Mouse (Mus musculus) left cerebral cortex, adult 18-20 months (tissue): ENCODE measurements around the gene Ddx27. TPM values are rescaled to one million over a fixed set of nuclear protein-coding genes. Genes with fewer than 3 reads are reported as not detected.

Experiments used
- DNase-seq, 2 experiments: peaks; one replicate each; pipeline ENCODE4 v3.0.0; 2021 to 2022; ENCODE audit warnings: low spot score in 2 of 2, mixed read lengths in 1 of 2
- total RNA-seq, 2 experiments: library from RNA; stranded (reverse); gene quantifications; 2 replicates each; pipeline ENCODE4 v1.2.3; 2021

The Ddx27 gene
- total RNA-seq, 2 experiments from 2014 or later: 27.8 to 28.6 TPM

- peak; percentile 77 to 90 for DNase-seq
Measured at GRCm38 (mm10) chr2:167062497-167062911, 47.5 kb downstream of the Ddx27 start.

GRCm38 (mm10) chr2:167062965-167063880 is 48.2 kb downstream of the Ddx27 start, which contains the start of gene Znfx1:
Znfx1 (minus strand) TSS chr2:167063015.
- DNase-seq: peak; percentile 94

DNA sequence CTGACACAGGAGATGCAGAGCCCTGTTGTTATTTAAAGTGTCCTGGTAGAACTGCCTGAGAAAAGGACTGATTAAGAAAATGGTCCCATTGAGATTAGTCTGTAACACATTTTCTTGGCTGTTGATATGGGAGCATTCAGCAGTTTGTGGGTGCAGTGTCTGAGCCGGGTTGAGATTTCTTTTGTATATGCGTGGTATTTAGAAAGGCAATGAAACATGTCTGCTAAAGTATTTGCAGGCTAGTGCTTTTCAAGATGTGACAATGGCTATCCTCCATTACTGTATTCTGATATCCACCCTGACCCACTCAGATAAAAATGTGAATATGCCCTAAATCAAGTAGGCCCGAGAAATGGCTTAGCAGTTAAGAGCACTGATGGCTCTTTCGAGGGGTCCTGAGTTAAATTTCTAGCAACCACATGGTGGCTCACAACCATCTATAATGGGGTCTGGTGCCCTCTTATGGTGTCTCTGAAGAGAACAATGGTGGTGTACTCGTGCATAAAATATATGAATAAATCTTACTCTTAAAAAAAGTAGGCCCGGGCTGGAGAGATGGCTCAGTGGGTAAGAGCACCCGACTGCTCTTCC is 49.0 kb downstream of the Ddx27 start:
- no peak for DNase-seq

DNA sequence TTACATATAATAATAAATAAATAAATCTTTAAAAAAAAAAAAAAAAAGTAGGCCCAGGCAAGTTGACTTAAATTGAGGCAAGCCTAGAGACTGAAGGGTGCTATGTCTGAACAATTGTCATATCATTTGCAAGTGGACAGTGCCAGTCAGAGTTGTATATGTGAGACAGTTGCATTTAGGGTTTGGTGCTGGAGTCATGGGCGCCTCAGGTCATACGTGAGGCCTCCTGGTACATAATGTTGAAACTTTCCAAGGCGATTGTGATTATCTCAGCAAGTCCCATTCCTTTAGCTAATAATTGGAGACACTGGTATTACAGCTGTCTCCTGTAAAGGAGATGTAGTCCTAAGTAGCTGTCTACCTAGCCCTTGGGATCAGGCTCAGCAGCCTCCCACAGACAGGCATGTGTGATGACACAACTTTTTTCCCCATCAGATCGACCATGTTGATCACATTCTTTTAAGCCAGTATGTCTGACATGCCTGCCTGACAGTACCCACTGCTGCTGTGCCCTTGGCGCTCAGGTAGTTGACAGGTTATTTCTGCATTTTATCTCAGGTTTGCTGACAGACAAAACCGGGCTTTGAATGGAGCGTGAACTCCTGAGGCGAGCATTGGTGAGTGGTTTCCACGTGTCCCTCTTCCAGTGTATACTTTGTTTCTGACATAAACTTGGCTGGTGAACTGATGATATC is 49.8 kb downstream of the Ddx27 start:
- no peak for DNase-seq

- no peak for DNase-seq
Measured at GRCm38 (mm10) chr2:167066031-167066430, 51.0 kb downstream of the Ddx27 start.

DNA sequence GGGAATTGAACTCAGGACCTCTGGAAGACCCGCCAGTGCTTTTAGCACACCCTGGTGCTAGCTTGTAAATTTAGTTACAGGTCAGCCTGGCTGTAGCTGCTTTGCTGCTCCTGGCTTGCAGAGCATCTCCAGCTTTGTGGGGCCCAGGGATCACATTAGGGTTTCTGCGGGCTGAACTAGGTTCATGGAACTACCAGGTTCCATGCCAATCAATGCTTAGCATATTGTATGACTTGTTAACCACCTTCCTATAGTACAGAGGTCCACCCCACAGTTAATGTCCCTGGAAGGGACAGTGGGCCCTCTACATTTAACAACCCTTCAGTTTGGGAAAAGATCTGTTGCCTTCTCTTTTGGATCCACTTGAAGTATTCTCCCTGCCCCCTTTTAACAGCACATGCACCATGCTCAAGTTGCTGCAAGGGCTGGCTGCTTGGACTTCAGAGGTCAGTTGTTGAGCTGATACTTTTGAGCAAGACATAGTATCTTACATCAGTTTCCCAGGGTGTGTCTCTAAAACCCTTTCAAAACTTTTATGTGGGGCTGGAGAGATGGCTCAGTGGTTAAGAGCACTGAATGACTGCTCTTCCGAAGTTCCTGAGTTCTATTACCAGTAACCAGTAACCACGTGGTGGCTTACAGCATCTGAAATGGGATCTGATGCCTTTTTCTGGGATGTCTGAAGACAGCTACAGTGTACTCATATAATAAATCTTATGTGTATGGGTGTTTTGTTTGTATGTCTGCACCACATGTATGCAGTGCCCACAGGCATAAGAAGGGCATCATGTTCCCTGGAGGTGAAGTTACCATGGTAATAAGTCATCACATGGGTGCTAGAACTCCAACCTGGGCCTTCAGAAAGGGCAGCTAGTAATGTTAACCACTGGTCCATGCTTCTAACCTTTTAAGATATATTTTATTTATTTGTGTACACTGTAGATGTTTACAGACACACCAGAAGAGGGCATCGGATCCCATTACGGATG is 51.8 kb downstream of the Ddx27 start:
- DNase-seq: no peak

DNA sequence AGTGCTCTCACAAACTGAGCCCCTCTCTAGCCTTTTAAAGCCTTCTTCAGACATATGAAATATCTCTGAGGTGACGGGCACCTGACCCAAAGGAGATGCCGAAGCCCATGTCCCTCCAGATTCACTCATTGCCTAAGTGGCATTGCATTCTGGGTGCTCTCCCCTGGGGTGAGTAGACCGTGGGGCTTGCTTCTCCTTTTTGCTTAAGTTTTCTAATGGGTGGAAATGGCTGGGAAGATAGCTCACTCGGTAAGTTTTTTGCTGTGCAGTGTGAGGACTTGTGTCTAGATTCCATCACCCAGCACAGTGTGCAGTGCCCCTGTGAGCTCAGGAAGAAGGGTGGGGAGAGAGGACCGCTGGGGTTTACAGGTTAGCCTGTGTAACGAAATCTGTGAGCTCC is 52.6 kb downstream of the Ddx27 start:
- DNase-seq: no peak

GRCm38 (mm10) chr2:167070341-167070740 is 55.3 kb downstream of the Ddx27 start:
- no peak for DNase-seq

GRCm38 (mm10) chr2:167071266-167071640 is 56.3 kb downstream of the Ddx27 start:
- no peak for DNase-seq

DNA sequence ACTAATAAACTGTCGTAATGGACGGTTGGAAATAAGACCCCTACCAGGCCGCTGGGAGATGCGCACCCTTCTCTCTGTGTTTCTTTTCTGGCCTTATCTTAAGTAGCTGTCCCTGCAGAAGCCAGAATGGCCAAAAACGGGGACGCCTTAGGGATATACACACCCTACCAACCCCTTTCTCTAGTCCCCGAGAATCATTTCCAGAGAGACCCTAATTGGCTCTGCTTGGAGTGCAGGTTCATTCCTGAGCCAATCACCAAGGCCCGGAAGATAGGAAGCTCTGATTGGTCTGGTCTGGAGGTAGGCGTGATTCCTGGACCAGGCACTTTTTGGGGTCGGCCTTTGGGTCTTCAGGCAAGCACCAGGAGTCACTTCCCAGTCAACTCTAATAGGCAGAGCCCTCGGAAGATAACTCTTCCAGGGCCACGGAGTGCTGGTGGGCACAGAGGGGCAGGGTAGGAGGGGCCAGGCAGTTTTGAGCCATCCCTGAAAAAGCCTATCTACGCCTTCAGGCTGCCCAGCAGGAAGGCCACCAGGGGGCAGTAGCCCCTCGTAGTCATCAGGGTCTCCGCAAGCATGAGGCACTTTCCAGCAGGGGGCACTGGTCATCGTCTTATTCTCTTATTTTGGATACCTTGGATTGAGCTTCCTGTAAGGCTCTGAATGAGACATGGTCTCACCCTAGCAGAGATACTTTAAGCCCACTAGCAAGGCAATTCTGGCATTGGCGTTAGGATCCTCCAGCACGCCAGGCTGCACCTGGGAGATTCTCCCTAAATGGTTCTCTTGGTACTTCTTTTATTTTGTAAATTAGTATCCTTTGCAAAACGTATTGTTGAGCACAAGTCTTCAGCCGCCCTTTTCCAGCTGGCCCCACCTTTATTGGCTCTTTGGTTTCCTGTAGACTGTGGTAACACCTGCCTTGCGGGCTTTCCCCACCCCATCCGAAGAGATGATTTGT is 56.9 kb downstream of the Ddx27 start:
- DNase-seq: peak; percentile 97 to 99

GRCm38 (mm10) chr2:167074587-167074986 is 59.6 kb downstream of the Ddx27 start:
- no peak for DNase-seq

DNA sequence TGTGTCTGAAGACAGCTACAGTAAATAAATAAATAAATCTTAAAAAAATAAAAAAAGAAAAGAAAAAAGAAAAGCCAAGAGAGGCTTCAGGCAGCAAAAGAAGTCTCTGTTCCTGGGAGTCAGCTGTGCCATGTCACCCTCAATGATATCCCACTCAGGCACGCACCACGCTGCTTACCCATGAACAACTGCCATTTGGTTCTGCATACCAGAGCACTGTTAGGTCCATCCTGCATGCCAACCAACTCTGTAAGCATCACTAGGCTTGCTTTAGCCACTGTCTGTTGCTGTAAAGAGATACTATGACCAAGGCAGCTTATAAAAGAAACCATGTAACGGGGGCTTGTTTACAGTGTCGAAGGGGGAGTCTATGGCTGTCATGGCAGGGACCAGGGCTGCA is 61.4 kb downstream of the Ddx27 start:
- DNase-seq: no peak

GRCm38 (mm10) chr2:167076759-167077158 is 61.8 kb downstream of the Ddx27 start:
- no peak for DNase-seq

DNA sequence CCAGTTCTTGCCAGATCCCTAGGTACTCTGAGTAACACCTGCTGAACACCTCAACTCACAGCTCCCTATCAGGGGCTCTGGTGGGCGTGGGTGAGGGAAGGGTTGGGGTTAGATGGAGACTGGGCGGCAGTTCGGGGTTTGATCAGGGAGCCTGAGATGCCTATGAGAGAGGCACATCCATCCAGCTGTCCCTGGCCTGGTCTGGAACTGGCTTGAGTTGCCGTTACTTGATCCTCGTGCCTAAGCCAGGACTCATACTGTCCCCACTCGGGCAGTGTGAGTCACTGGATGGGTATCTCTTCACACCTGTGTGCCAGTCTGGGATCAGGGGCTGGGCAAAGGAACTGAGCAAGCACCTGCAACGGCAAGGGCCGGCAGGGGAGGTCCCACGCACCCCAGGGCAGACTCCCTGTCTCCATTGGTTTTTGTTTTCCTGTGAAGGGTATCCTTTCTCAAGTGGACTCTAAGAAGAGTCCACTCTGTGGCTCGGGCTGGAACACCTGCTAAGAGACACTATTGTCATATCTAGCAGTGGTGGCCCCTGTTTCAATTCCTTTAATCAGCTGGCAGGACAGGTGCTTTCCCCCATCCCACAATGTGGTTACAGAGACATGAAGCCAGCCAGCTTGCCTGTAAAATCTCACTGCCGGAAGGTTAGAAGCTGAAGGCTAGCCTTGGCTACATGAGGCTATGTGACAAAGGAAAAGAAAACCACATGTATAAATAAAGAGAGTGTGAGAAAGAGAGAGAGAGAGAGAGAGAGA is 62.4 kb downstream of the Ddx27 start:
- DNase-seq: no peak

- DNase-seq: no peak
Measured at GRCm38 (mm10) chr2:167078486-167078885, 63.5 kb downstream of the Ddx27 start.

GRCm38 (mm10) chr2:167078931-167079495 is 64.0 kb downstream of the Ddx27 start:
- peak in 1 of 2 experiments; percentile 51 for DNase-seq

GRCm38 (mm10) chr2:167079535-167080257 is 64.7 kb downstream of the Ddx27 start:
- DNase-seq: peak; percentile 74 to 85

DNA sequence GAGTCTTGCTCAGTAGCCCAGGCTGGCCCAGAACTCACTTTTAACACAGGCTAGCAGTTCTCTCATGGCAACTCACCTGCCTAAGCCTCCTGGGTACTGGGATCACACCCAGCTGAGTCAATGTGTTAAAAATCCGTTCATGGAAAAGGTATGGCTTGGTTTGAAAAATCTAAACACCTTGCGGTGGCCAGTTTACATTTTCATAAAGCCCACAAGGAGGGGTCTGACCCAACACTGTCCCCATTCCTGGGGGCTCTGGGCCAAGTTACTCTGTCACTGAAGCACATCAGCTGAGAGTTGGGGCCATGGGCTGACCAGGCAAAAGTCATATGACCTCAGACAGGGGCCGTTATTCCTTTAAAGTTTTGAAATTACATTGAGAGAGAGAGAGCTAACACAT is 65.4 kb downstream of the Ddx27 start:
- DNase-seq: no peak
